Mouse (Mus musculus) testis, adult 2 months (tissue): ENCODE measurements around the gene Gnb1. TPM values are rescaled to one million over a fixed set of nuclear protein-coding genes. Genes with fewer than 3 reads are reported as not detected.

Experiments
- H3K27ac ChIP-seq: fragments of 200-500 bp; 2 replicates; pipeline ENCODE4 v1.5.1; 2012; ENCODE audit warnings: low read depth, low read length; ENCODE audit not compliant: control insufficient read depth, insufficient read depth
- H3K27me3 ChIP-seq: fragments of 200-500 bp; 2 replicates; pipeline ENCODE4 v1.6.1; 2012; ENCODE audit warnings: mild to moderate bottlenecking, low read length, moderate library complexity; ENCODE audit not compliant: control insufficient read depth, insufficient read depth
- H3K36me3 ChIP-seq: fragments of 200-500 bp; 2 replicates; pipeline ENCODE4 v1.6.1; 2012; ENCODE audit warnings: mild to moderate bottlenecking, low read length; ENCODE audit not compliant: control insufficient read depth, insufficient read depth
- H3K4me1 ChIP-seq: fragments of 200-500 bp; 2 replicates; pipeline ENCODE4 v1.6.1; 2012; ENCODE audit warnings: low read length; ENCODE audit not compliant: control insufficient read depth, insufficient read depth
- H3K4me3 ChIP-seq: fragments of 200-500 bp; 2 replicates; pipeline ENCODE4 v1.5.1; 2012; ENCODE audit warnings: low read depth, mild to moderate bottlenecking, low read length, moderate library complexity, mixed read lengths; ENCODE audit not compliant: control insufficient read depth
- CTCF ChIP-seq: fragments of 200-500 bp; IDR thresholded peaks from 2 replicates; pipeline ENCODE4 v1.5.1; 2012; ENCODE audit warnings: low read depth, mild to moderate bottlenecking, inconsistent platforms, low read length, moderate library complexity; ENCODE audit not compliant: control insufficient read depth, insufficient read depth, insufficient replicate concordance
- POLR2A ChIP-seq: fragments of 200-500 bp; IDR thresholded peaks from 2 replicates; pipeline ENCODE4 v1.6.1; 2012; ENCODE audit warnings: low read depth, mild to moderate bottlenecking, inconsistent platforms, low read length, moderate library complexity; ENCODE audit not compliant: control insufficient read depth
- polyA plus RNA-seq: library from polyadenylated mRNA; depleted of rRNA; stranded (reverse); fragments of >200 nt; gene quantifications from 2 replicates; pipeline ENCODE4 v1.2.3, GENCODE M21; 2012

Gene Gnb1
- polyA plus RNA-seq, 1 experiment = 422 TPM

DNA sequence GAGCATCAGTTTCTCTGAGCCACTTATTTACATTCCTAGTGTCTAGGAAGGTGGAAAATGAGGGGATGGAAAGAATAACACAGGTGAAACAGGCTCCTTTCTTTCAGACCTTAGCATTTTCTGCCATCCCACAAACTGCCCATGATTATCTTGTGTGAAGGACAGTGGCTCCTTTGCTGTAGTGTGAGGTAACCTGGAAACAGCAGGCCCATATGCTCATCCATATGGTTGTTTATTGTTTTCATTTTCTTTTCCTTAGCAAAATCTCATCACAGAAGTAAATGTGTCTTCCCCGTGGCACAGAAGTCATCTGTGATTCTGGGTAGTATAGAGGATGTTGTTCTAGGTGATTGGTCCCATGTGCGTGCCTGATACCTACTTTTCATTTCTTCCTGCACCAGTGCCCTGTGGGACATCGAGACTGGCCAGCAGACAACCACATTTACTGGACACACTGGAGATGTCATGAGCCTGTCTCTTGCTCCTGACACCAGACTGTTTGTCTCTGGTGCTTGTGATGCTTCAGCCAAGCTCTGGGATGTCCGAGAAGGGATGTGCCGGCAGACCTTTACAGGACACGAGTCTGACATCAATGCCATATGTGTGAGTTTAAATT, 61.9 kb downstream of the Gnb1 start:
- Histone ChIP-seq H3K27ac (no peak overlapping the region), H3K36me3 (peaks cover 6% of the 10 kb centered on the region), H3K4me3 (no peak overlapping the region), H3K27me3 (no peaks in the 10 kb centered on the region), H3K4me1 (no peaks in the 10 kb centered on the region)
- TF ChIP-seq CTCF = no peak
- no peak for TF ChIP-seq POLR2A

DNA sequence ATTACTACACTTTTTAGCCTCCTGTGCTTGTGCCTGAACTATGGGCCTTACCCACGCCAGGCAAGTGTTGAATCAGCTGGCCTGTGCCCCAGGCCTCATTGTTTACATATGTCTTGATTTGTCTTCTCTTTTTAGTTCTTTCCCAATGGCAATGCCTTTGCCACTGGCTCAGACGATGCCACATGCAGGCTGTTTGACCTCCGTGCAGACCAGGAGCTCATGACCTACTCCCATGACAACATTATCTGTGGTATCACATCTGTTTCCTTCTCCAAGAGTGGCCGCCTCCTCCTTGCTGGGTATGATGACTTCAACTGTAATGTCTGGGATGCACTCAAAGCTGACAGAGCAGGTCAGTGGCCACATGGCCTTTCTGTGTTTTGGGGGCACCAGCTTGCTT, 63.7 kb downstream of the Gnb1 start:
- Histone ChIP-seq H3K36me3 (peaks cover 6% of the 10 kb centered on the region), H3K4me3 (no peak overlapping the region), H3K27me3 (no peaks in the 10 kb centered on the region), H3K4me1 (no peaks in the 10 kb centered on the region), H3K27ac (no peak overlapping the region)
- TF ChIP-seq CTCF (no peak), POLR2A (no peak)

- H3K27me3 ChIP-seq = no peaks in the 10 kb centered on the region
- no peak for TF ChIP-seq POLR2A
- TF ChIP-seq CTCF = no peak
- H3K27ac ChIP-seq = no peak overlapping the region
- no peaks in the 10 kb centered on the region for H3K4me1 ChIP-seq
- H3K4me3 ChIP-seq = no peak overlapping the region
- peaks cover 6% of the 10 kb centered on the region for H3K36me3 ChIP-seq
Observed at GRCm38 (mm10) chr4:155555464-155555863, 64.3 kb downstream of the Gnb1 start.

GRCm38 (mm10) chr4:155559454-155559853, 68.3 kb downstream of the Gnb1 start:
- TF ChIP-seq POLR2A (no peak), CTCF (no peak)
- Histone ChIP-seq H3K4me3 (no peak overlapping the region), H3K27me3 (no peaks in the 10 kb centered on the region), H3K4me1 (peaks cover 13% of the 10 kb centered on the region), H3K27ac (no peak overlapping the region), H3K36me3 (peaks cover 1% of the 10 kb centered on the region)

DNA sequence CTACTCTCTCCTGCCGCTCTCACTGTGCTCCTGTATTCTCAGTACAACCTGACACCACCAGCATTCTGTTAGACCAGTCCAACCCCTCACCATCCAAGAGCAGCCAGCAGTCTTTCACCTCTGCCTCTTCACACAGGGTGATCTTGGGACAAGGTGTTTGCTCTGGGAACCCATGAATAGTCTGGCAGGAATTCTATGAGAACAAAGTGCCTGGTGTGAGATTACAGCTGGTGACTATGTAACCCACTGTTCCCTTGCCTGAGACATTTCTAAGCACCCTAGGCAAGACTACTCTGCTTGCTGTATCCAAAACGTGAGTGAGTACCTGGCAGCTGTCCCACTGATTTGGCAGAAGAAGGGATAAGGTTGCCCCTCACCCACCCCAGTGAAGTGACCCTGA, 69.8 kb downstream of the Gnb1 start:
- H3K36me3 ChIP-seq = no peaks in the 10 kb centered on the region; the same call in 1 of the 2 replicates

DNA sequence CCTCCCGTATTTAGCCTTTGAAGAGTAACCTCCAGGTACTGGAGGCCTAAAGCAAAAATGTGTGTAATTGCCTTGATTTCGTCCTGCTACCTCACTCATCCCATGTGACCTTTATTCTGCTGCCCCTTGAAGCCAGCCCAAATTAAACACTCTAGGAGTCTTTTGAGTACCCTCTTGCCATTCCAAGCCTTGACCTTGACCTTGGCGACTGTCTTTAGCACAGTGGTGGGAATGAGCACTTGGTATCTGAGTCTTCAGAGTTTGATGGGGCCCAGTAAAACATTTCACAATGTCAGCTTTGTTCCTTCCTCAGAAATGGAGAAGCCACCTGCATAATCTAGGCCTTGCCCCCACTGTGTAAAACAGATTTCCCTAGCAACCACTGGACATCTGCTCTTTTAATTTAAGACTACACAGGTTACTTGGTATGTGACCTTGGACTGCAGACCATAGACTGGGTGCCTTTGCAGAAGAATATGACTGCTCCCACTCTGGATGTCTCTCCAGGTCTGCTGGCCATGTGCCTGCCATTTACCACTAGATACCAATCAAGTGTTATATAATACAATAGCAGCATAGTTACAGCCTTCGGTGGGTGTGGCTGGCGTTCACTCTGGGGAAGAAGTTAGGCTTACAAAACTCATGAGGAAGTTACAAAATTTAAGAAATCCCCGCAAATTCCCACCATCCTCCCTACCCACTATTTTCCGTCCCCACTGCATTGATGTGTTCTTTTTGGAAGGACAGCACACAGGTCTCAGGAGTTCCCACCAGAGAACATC, 70.7 kb downstream of the Gnb1 start, which contains the start of gene Nadk:
Nadk (plus strand) TSS at position 718 of the 782 bp plus-strand sequence.
- Histone ChIP-seq H3K4me3 (peak within 1 kb of the TSS; percentile 65), H3K4me1 (peaks cover 16% of the 10 kb centered on the region), H3K36me3 (no peaks in the 10 kb centered on the region; the same call in 1 of the 2 replicates), H3K27ac (peak within 1 kb of the TSS; percentile 83), H3K27me3 (no peaks in the 10 kb centered on the region)
- TF ChIP-seq POLR2A (no peak), CTCF (no peak)

More for the DNA sequence above, 69.8 kb downstream of the Gnb1 start:
- Histone ChIP-seq H3K27ac (no peak overlapping the region), H3K4me3 (no peak overlapping the region), H3K27me3 (no peaks in the 10 kb centered on the region), H3K4me1 (peaks cover 16% of the 10 kb centered on the region)
- TF ChIP-seq POLR2A (no peak), CTCF (no peak)

GRCm38 (mm10) chr4:155562725-155563399, 71.7 kb downstream of the Gnb1 start:
- H3K4me1 ChIP-seq = peaks cover 16% of the 10 kb centered on the region
- TF ChIP-seq POLR2A = no peak
- no peak for TF ChIP-seq CTCF
- no peaks in the 10 kb centered on the region; the same call in 1 of the 2 replicates for H3K36me3 ChIP-seq
- H3K27me3 ChIP-seq = no peaks in the 10 kb centered on the region
- peak overlapping the region; percentile 83 for H3K27ac ChIP-seq
- H3K4me3 ChIP-seq = peak overlapping the region; percentile 65
